Mouse (Mus musculus) megakaryocyte, embryonic 14.5 days (primary cell): ENCODE results near the gene Atg4b. TPM values are rescaled to one million over a fixed set of nuclear protein-coding genes. Genes with fewer than 3 reads are reported as not detected.

Experiments
- H3K27me3 ChIP-seq: replicated peaks from 2 replicates; pipeline ENCODE3; 2012; ENCODE audit warnings: inconsistent platforms
- H3K36me3 ChIP-seq: replicated peaks from 2 replicates; pipeline ENCODE3; 2012; ENCODE audit warnings: low read length, inconsistent platforms, mixed read lengths
- H3K4me1 ChIP-seq: 2 replicates; pipeline ENCODE4 v1.6.1; 2012; ENCODE audit warnings: inconsistent platforms
- H3K4me3 ChIP-seq: replicated peaks from 2 replicates; pipeline ENCODE3; 2012; ENCODE audit warnings: moderate library complexity, mild to moderate bottlenecking, inconsistent platforms
- H3K9me3 ChIP-seq: 2 replicates; pipeline ENCODE4 v1.6.1; 2012; ENCODE audit warnings: inconsistent platforms
- FLI1 ChIP-seq: IDR thresholded peaks from 2 replicates; pipeline ENCODE4 v1.6.1; 2012; ENCODE audit warnings: low read length, inconsistent platforms, mixed read lengths
- GATA1 ChIP-seq: IDR thresholded peaks from 3 replicates; pipeline ENCODE4 v1.6.1; 2012; ENCODE audit warnings: mixed read lengths, low read length, inconsistent platforms, borderline replicate concordance
- polyA plus RNA-seq: library from polyadenylated mRNA; stranded (reverse); fragments of >175 nt; gene quantifications from 2 replicates; pipeline ENCODE4 v1.2.3, GENCODE M21; 2012; ENCODE audit warnings: low replicate concordance; ENCODE audit not compliant: insufficient read depth

The Atg4b gene
- polyA plus RNA-seq, 1 experiment: 7.0 TPM

GRCm38 (mm10) chr1:93805221-93805951 is 54.1 kb downstream of the Atg4b start:
- Histone ChIP-seq H3K36me3 (peaks cover 41% of the 10 kb centered on the region), H3K9me3 (no peaks in the 10 kb centered on the region), H3K27me3 (no peaks in the 10 kb centered on the region), H3K4me1 (peaks cover 49% of the 10 kb centered on the region), H3K4me3 (peak overlapping the region; percentile 67)
- TF ChIP-seq FLI1: no peak
- TF ChIP-seq GATA1: no peak

- H3K27me3 ChIP-seq: no peaks in the 10 kb centered on the region
- H3K9me3 ChIP-seq: no peaks in the 10 kb centered on the region
- no peak overlapping the region for H3K4me3 ChIP-seq
- H3K4me1 ChIP-seq: peaks cover 30% of the 10 kb centered on the region
- H3K36me3 ChIP-seq: peaks cover 70% of the 10 kb centered on the region
- TF ChIP-seq GATA1 (no peak), FLI1 (no peak)
Observed at GRCm38 (mm10) chr1:93808871-93809270, 57.6 kb downstream of the Atg4b start.

- H3K4me3 ChIP-seq: no peak overlapping the region
- peaks cover 22% of the 10 kb centered on the region for H3K4me1 ChIP-seq
- H3K27me3 ChIP-seq: no peaks in the 10 kb centered on the region
- TF ChIP-seq FLI1 (no peak), GATA1 (no peak)
- H3K9me3 ChIP-seq: no peaks in the 10 kb centered on the region
- H3K36me3 ChIP-seq: peaks cover 82% of the 10 kb centered on the region
Observed at GRCm38 (mm10) chr1:93810011-93810410, 58.7 kb downstream of the Atg4b start.

- TF ChIP-seq GATA1 (no peak), FLI1 (no peak)
- H3K4me1 ChIP-seq: peaks cover 8% of the 10 kb centered on the region
- no peaks in the 10 kb centered on the region for H3K9me3 ChIP-seq
- H3K27me3 ChIP-seq: no peaks in the 10 kb centered on the region
- H3K4me3 ChIP-seq: no peak overlapping the region
- peaks cover 88% of the 10 kb centered on the region for H3K36me3 ChIP-seq
Observed at GRCm38 (mm10) chr1:93811495-93812039, 60.3 kb downstream of the Atg4b start.

GRCm38 (mm10) chr1:93817823-93818532 is 66.7 kb downstream of the Atg4b start:
- Histone ChIP-seq H3K4me3 (no peak overlapping the region), H3K27me3 (no peaks in the 10 kb centered on the region), H3K4me1 (peaks cover 7% of the 10 kb centered on the region), H3K9me3 (no peaks in the 10 kb centered on the region), H3K36me3 (peaks cover 93% of the 10 kb centered on the region)
- TF ChIP-seq GATA1 (no peak), FLI1 (no peak)

- H3K9me3 ChIP-seq: no peaks in the 10 kb centered on the region
- TF ChIP-seq FLI1: no peak
- TF ChIP-seq GATA1: no peak
- H3K4me1 ChIP-seq: peaks cover 12% of the 10 kb centered on the region
- H3K4me3 ChIP-seq: peak overlapping the region; percentile 51
- peaks cover 85% of the 10 kb centered on the region for H3K36me3 ChIP-seq
- H3K27me3 ChIP-seq: no peaks in the 10 kb centered on the region
Observed at GRCm38 (mm10) chr1:93818722-93819121, 67.4 kb downstream of the Atg4b start.

DNA sequence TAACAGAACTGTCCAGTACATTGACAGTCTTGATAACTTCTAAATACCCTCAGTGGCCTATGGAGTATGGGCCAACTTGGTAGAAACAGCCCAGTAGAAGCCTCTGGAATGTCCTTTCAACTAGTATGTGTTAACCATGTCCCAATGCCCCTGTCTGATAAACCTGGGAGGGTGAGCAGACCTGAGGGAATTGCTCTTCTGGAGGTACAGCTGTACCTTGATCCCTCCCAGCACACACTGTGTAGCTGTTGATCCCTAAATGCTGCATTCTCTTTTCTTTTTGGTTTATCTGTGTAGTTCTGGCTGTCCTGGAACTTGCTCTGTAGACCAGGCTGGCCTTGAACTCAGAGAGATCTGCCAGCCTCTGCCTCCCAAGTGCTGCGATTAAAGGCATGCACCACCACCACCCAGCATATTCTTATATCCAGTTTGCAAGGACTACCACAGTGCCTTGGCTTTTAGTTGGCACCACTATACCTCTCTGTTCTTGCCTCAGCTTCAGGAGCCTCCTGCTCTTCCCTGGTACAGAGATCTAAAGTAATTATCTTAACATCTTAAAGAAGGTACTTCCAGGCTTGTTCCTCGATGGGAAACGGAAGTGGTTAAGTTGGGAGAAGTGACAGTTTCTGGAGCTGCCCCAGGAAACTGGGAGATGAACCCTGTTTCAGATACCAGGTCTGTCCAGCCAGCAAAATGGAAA is 72.6 kb downstream of the Atg4b start:
- Histone ChIP-seq H3K27me3 (no peaks in the 10 kb centered on the region), H3K9me3 (no peaks in the 10 kb centered on the region), H3K36me3 (peaks cover 46% of the 10 kb centered on the region), H3K4me3 (peak overlapping the region; percentile 99), H3K4me1 (peaks cover 37% of the 10 kb centered on the region)
- no peak for TF ChIP-seq FLI1

DNA sequence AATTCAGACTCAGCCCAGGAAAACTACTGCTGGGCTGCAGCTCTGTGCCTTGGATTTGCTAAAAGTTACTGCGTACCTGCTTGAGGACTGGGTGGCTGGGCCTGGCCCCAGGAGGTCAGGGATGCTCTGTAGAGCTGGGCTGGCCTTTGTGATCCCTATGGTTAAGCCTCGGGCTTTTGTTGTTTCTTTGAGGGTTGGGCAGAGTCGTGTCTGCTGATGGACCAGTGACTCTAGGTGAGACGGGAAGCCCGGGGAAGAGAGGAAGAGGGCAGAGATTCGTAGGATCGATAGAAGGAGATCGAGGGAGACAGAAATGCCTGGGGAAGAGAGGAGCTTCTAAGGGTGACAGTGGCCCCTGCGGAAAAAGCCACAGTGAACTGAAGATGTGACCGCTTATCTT is 73.3 kb downstream of the Atg4b start, which contains the start of gene D2hgdh:
D2hgdh (plus strand) TSS at position 301 of the 400 bp plus-strand sequence.
- Histone ChIP-seq H3K4me3 (peak within 1 kb of the TSS; percentile 99), H3K9me3 (no peaks in the 10 kb centered on the region), H3K27me3 (no peaks in the 10 kb centered on the region), H3K36me3 (peaks cover 41% of the 10 kb centered on the region), H3K4me1 (peaks cover 37% of the 10 kb centered on the region)
- TF ChIP-seq GATA1: no peak
- no peak for TF ChIP-seq FLI1

GRCm38 (mm10) chr1:93825105-93825674 is 73.9 kb downstream of the Atg4b start:
- Histone ChIP-seq H3K9me3 (no peaks in the 10 kb centered on the region), H3K36me3 (peaks cover 40% of the 10 kb centered on the region), H3K4me1 (peaks cover 37% of the 10 kb centered on the region), H3K4me3 (peak overlapping the region; percentile 99), H3K27me3 (no peaks in the 10 kb centered on the region)
- TF ChIP-seq GATA1 (no peak), FLI1 (no peak)
